Mouse (Mus musculus): ENCODE data around the gene Pqbp1. TPM values are rescaled to one million over a fixed set of nuclear protein-coding genes. Genes with fewer than 3 reads are reported as not detected.

Gene Pqbp1
- total RNA-seq, 2 experiments from 2014 or later: 108 to 111 TPM

DNA sequence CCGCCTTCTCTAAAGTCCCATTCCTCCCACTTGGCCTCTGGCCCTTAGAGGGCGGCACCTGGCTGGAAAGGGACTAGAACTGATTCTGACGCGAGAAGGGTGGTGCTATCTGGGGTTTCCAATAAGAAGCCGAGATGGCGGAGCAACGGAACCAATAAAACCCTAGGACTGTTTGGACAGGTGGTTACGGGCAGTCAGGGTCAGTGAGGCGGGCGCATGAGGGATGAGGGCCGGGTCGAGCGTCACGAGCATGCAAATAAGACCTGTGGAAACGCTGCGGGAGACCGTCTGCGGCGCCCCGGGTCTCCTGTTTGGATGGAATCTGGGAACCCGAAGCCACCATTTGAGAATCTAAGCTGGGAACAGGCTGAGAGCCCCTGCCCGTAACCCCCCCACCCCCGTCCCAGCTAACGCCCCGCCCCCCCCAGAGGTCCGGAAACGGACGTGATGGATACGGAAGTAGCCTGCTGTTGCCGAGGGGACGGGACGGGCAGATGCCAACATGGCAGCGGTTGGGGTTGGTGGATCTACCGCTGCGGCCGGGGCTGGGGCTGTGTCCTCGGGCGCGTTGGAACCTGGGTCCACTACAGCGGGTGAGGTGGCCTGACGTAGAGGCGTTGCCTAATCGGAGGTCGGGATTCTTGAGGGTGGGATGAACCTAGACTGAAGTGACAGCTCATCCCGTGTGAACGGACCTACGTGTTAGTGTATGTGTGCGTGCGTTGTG, 15.1 kb downstream of the Pqbp1 start, which contains the start of gene Slc35a2:
Slc35a2 (plus strand) TSS at position 188 of the 727 bp plus-strand sequence.
- DNase-seq (ENCODE audit: low spot score in 2 of 2): peak; percentile 30 to 60

- DNase-seq (ENCODE audit: low spot score in 2 of 2): peak in 1 of 2 experiments; percentile 36
Observed at GRCm38 (mm10) chrX:7879819-7880218, 19.2 kb downstream of the Pqbp1 start.

DNA sequence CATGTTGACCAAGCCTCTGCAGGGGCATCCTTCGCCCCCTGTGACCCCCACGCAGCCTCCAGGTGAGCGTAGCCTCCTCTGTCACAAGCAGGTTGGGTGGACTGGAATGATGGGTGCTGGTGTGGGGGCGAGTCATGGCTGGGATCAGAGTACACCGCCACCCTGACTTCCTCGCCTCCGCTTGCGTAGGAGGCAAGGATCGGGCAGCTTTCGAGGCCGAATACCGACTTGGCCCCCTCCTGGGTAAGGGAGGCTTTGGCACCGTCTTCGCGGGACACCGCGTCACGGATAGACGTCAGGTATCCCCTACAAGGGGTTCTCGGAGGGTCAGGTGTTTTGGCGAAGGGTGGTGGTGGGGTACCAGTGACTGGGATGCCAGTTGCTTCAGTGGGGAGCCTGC, 20.6 kb downstream of the Pqbp1 start:
- DNase-seq (ENCODE audit: low spot score in 2 of 2): no peak

GRCm38 (mm10) chrX:7878007-7878419, 21.1 kb downstream of the Pqbp1 start, which contains the start of gene Pim2:
Gene Pim2, plus strand, starts transcription at chrX:7878262.
- peak; percentile 36 to 57 for DNase-seq (ENCODE audit: low spot score in 2 of 2)

DNA sequence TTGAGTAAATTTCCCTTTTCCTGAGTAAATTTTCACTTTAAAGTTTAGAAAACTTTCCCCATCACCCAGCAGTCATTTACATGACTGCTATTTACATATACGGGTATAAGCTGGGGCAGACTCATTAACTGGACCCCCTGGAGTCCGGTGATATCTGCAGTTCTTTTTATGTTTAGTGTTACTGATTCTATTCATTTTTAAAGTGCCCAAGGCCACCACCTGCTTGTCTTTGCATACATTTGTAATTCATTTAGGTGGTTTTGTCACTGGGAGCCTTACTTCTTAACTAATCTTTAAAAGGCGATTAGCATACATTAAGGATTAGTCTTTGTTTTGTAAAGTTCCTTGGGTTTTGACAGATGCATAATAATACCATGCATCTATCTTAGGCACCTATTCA, 29.2 kb downstream of the Pqbp1 start:
- DNase-seq (ENCODE audit: low spot score in 2 of 2): no peak

GRCm38 (mm10) chrX:7868506-7868905, 30.6 kb downstream of the Pqbp1 start:
- no peak for DNase-seq (ENCODE audit: low spot score in 2 of 2)

DNA sequence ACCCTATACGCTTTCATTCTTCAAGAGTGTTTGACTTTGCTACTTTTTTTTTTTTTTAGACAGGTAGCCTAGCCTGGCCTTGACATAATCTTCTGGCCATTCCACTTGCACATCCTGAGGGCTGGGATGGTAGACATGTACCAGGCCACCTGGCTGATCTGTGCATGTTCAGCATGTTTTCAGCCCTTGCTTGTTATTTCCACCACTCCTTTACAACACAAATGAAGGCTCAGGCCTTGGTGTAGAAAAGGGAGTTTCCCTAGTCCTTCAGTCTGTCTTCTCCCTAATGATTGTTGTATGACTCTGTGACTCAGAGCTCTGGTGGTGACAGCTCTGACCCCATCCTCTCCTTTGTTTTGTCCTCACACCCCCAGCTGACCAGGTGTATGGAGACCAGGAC, 31.9 kb downstream of the Pqbp1 start:
- DNase-seq (ENCODE audit: low spot score in 2 of 2): no peak

GRCm38 (mm10) chrX:7865786-7866185, 33.3 kb downstream of the Pqbp1 start:
- DNase-seq (ENCODE audit: low spot score in 2 of 2): no peak

DNA sequence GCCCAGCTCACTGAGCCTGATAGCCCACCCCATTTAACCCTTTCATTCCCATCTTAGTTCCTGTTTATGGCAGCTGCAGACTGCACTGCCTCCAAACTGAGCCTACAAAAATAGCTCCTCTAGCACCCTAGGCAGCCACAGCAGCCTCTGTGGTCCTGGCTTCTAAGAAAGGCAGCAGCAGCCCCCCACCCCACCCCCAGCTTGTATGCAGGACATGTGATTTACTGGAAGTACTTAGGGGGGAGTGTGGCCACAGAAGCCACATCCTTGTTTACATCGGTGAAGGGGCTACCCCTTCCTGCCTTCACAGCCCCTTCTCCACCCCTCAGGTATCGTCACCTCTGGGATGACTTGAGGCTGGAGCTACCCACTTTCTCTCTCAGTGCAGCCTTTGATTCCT, 33.7 kb downstream of the Pqbp1 start:
- DNase-seq (ENCODE audit: low spot score in 2 of 2): no peak

DNA sequence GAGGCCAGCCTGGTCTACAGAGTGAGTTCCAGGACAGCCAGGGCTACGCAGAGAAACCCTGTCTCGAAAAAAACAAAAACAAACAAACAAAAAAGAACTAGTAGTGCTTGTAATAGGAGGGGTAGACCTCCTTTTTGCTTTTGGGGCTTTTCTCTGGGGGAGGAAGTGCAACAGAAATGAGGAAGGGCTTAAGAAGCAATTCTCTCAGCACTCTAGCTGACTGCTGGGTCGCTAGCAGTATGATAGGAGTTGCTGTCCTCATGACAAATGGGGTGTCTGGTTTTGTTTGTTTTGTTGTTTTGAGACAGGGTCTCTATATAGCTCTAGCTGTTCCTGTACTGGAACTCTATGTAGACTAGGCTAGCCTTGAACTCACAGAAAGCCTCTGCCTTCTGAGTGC, 34.5 kb downstream of the Pqbp1 start:
- DNase-seq (ENCODE audit: low spot score in 2 of 2): no peak

GRCm38 (mm10) chrX:7863181-7863580, 35.9 kb downstream of the Pqbp1 start:
- no peak for DNase-seq (ENCODE audit: low spot score in 2 of 2)

DNA sequence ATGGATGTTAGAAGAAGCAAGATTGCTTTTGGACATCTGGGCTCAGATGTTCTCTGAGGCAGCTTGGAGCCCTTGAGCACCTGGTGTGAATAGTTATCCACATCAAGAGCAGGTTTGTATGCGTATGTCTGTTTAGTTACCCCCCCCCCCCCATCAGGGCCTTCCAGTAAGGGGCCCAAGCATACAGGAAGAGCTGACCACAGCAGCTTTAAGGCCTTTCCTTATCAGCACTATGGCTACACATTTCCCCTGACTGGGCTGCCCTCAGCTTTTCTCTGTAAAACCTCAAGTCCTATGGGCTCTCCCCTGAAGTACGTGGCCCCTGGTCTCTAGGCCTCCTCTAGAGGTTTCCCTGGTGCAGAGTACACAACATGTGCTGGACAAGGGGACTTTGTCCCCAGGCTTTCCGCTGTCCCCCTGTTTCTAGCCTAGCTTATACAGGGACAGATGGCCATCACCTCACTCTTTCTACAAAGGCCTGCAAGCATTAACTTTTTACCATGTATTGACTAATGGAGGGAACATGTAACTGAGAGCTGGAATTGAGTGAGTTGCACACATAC, 39.8 kb downstream of the Pqbp1 start:
- DNase-seq (ENCODE audit: low spot score in 2 of 2): no peak

- DNase-seq (ENCODE audit: low spot score in 2 of 2): no peak
Observed at GRCm38 (mm10) chrX:7854578-7854977, 44.5 kb downstream of the Pqbp1 start.

DNA sequence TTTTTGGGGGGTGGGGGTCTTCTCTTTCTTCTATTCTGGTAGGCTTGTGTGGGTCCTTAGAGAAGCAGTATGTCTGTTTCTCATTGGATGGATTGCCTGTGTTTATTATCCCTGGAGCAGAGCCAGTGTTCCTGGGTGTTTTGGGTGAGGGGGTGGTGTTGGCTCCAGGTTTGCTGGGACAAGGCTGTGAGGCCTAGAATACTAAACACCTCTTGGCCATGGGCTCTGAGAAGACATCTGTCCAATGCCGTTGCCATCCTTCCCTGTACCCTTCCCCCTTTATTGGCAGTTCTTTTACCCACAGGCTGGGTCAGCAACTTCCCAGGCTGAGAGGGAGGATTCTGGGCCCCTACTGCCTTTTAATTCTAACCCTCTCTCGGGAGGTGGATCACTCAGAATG, 51.2 kb downstream of the Pqbp1 start:
- DNase-seq (ENCODE audit: low spot score in 2 of 2): no peak

Other genes starting within 250 kb of the Pqbp1 start
- 10 to 100 TPM; 16.4 to 18.7 TPM for gene Prickle3, start 242.0 kb downstream of the Pqbp1 start, total RNA-seq (2021)
- gene Plp2, start 227.9 kb downstream of the Pqbp1 start, total RNA-seq (2021): 100 to 1,000 TPM in 1 of 2 experiments, 10 to 100 TPM in 1; 87.4 to 102 TPM
- gene Magix, start 218.0 kb downstream of the Pqbp1 start, total RNA-seq (2021): 1 to 10 TPM in 1 of 2 experiments, under 1 TPM in 1; 0.42 to 1.4 TPM
- gene Gpkow, start 202.1 kb downstream of the Pqbp1 start, total RNA-seq (2021): 10 to 100 TPM; 47.7 to 48.2 TPM
- 10 to 100 TPM; 68.0 to 75.4 TPM for gene Wdr45, start 184.9 kb downstream of the Pqbp1 start, total RNA-seq (2021)
- 1 to 10 TPM in 1 of 2 experiments, not detected in 1; 1.4 TPM for gene Gm45208, start 177.0 kb downstream of the Pqbp1 start, total RNA-seq (2021)
- 10 to 100 TPM; 15.5 to 16.0 TPM for gene Praf2, start 170.8 kb downstream of the Pqbp1 start, total RNA-seq (2021)
- gene Ccdc120, start 148.4 kb downstream of the Pqbp1 start, total RNA-seq (2021): 10 to 100 TPM in 1 of 2 experiments, 1 to 10 TPM in 1; 9.0 to 10.8 TPM
- gene Tfe3, start 136.7 kb downstream of the Pqbp1 start, total RNA-seq (2021): 10 to 100 TPM; 39.9 to 41.0 TPM
- 10 to 100 TPM; 52.0 to 64.8 TPM for gene Gripap1, start 109.5 kb downstream of the Pqbp1 start, total RNA-seq (2021)
- gene Kcnd1, start 77.0 kb downstream of the Pqbp1 start, total RNA-seq (2021): 1 to 10 TPM; 2.2 to 3.6 TPM
- 10 to 100 TPM; 73.4 to 86.3 TPM for gene Otud5, start 57.9 kb downstream of the Pqbp1 start, total RNA-seq (2021)
- 1 to 10 TPM; 8.1 to 9.5 TPM for gene Pim2, start 21.0 kb downstream of the Pqbp1 start, total RNA-seq (2021)
- 10 to 100 TPM; 38.7 to 42.9 TPM for gene Slc35a2, start 15.2 kb downstream of the Pqbp1 start, total RNA-seq (2021)
- 100 to 1,000 TPM in 1 of 2 experiments, 10 to 100 TPM in 1; 95.7 to 101 TPM for gene Timm17b, start 88 bp upstream of the Pqbp1 start, total RNA-seq (2021)
- not detected for gene Gm10491, start 8.6 kb upstream of the Pqbp1 start, total RNA-seq (2021)
- gene Gm10490, start 10.3 kb upstream of the Pqbp1 start, total RNA-seq (2021): not detected
- gene Pcsk1n, start 20.6 kb upstream of the Pqbp1 start, total RNA-seq (2021): 10 to 100 TPM; 63.6 to 65.7 TPM
- gene Eras, start 29.3 kb upstream of the Pqbp1 start, total RNA-seq (2021): not detected
- gene Hdac6, start 48.6 kb upstream of the Pqbp1 start, total RNA-seq (2021): 10 to 100 TPM; 29.9 to 38.9 TPM
- 1 to 10 TPM; 2.0 to 3.4 TPM for gene Gata1, start 78.8 kb upstream of the Pqbp1 start, total RNA-seq (2021)
- gene Glod5, start 119.2 kb upstream of the Pqbp1 start, total RNA-seq (2021): 1 to 10 TPM in 1 of 2 experiments, not detected in 1; 1.1 TPM
- 10 to 100 TPM; 28.9 to 30.0 TPM for gene Suv39h1, start 175.5 kb upstream of the Pqbp1 start, total RNA-seq (2021)
- gene Was, start 191.2 kb upstream of the Pqbp1 start, total RNA-seq (2021): 1 to 10 TPM; 3.1 to 3.3 TPM
- gene Wdr13, start 233.6 kb upstream of the Pqbp1 start, total RNA-seq (2021): 10 to 100 TPM; 68.3 to 76.5 TPM
- gene Rbm3, start 246.6 kb upstream of the Pqbp1 start, total RNA-seq (2021): 100 to 1,000 TPM; 391 to 494 TPM

Measured in adrenal gland, postnatal 4 days (tissue).